Mouse (Mus musculus): ENCODE measurements around the gene Gnb1l.
A peak's percentile ranks its signal among the peaks of the same experiment; 100 is the strongest.

The Gnb1l gene

DNA sequence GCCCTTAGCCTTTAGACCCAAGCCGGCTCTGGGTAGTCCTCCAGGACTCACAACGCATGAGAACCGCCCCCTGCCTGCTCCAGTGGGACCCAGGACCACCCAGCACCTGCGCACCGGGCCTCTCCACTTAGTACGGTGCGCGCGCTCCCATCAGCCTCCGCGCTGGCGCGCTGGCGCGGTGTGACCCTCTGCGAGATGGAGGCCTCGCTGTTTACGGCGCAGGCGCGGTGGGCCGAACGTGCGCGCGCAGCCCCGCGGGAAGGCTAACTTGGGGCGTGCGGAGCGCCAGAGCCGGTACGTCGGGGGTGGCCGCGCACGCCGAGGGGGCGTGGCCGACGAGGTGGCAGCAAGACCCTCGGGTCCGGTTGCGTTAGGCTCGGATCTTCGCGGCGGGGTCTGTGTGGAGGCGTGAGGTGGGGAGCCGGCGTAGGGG lies at the start of gene Gnb1l, which contains the start of gene Rtl10:
Gene Gnb1l, plus strand, starts transcription at position 156 of the 433 bp plus-strand sequence.
Gene Rtl10, plus strand, starts transcription at position 344 of the 433 bp plus-strand sequence.
- DNase-seq (ENCODE audit: low read depth), result peak; percentile 98

DNA sequence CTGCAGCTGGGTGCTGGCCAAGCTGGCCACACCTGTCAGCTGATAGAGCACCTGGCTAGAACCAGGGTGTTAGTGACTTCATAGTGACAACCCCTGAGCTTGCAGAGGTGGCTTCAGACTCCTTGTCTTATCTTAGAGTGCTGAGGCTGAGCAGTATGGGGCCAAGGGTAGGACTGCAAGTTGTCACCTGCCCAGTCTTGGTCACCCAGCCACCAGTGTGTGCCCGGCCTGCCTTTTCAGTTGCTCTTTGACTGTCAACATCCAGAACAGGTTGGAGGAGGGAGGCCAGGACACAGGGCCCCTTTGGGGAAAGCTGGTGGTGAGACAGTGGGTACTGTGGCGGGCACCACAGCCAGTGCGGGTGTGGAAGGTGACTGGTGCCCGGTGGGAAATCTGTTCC lies 49.5 kb upstream of the Gnb1l start:
- no peak for DNase-seq (ENCODE audit: low read depth)

DNA sequence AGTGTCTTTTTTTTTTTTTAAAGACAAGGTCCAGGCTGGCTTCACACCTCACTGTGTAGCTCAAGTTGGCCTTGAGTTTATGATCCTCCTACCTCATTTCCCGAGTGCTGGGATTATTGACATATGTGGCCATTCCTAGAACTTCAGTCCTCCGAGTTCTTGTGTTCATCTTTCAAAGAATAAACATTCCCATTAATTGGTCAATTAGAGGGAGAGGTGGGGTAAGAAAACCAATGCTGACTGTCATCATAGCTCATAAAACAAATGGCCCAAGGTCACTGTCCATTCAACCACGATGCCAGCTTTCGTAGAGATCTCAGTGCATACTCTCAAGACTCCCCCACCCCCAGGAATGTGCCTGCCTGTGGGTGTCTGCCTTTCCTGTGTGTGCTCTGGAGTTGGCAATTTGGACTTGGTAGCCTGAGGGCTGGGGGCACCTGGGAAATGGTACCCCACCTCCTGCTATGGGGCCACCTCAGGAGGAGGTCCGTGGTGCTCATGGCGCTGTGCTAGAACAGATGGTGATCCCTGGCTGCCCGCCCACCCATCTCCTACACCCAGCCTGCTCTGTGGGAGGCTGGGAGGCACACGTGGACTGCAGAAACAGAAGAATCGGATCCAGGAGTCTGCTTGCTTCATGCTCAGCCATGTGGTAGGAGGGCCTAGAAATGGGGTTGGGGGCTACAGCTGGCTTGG lies 46.9 kb upstream of the Gnb1l start:
- peak; percentile 52 for DNase-seq (ENCODE audit: low read depth)

DNA sequence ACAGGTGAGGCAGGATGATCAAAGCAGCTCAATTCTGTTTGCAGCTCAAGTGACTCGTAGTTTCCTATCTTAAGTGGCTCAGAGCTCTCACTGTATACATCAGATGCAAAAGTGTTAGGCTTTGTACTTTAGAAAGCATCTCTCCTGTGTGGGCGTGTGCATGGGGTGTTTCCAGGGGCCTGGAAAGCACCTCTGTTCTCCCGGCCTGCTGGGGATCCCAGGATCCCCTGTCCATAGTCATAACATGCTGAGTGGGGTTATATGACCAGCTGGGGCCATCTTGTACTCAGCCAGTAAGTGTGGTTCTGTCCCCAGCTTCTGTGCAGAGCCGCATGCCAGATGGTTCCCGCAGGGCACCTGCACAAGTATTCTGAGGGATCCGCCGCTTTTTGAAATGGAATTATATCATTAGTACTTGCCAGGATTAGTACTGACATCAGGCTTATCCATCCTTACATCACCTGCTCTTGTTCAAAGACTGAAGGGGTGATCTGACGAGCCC lies 46.1 kb upstream of the Gnb1l start:
- DNase-seq (ENCODE audit: low read depth), result no peak

DNA sequence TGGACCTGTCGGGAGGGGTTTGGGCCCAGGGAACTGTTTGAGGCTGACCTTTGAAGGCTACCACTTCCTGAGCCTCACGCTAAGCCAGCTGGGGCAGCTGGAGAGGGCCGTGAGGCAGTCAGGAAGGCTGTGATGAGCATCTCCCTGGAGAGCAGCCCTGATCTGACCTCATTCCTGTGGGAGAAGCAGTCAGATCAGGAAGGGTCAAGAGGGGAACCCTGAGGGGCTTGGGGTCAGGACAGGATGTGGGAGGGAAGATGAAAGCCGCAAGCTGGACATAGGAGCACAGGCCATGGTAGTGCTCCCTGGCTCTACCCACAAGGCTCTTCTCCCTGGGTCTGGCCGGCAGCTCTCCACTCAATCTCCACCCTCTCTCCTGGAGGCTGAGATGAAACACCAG lies 44.7 kb upstream of the Gnb1l start:
- DNase-seq (ENCODE audit: low read depth), result no peak

DNA sequence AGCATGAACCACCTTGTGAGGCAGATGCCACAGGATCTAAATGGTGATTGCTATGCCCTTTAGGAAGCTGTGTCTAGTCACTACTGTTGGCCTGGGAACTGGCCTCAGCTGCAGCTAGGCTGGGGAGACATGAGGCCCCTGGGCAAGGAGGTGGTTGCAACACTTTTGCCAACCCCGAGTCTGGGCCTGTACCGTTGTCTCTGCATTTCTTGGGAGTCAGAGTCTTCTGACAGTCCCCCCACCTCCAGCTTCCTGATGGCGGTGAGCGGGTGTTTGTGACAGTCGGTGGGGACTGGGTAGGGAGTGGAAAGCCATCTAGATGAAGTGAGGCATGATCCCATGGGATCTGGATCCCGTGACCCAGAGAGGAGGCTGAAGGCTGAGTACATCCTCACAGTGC lies 43.1 kb upstream of the Gnb1l start:
- DNase-seq (ENCODE audit: low read depth), result no peak

DNA sequence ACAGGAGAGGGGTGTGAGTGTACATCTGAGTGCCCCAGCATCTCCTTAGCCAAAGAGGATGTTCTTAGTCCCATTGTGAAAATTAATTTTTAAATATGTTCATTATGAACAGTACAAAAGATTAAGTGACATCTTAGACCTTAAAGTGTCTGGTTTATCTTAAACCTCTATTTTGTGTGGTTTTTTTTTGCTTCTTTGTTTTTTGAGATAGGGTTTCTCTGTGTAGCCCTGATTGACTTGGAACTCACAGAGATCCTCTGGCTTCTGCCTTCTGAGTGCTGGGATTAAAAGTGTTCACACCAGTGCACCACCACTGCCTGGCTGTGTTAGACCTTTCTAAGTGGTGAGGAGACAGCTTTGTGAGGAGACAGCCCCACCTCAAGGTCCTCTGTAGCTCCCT lies 39.9 kb upstream of the Gnb1l start:
- DNase-seq (ENCODE audit: low read depth), result no peak

DNA sequence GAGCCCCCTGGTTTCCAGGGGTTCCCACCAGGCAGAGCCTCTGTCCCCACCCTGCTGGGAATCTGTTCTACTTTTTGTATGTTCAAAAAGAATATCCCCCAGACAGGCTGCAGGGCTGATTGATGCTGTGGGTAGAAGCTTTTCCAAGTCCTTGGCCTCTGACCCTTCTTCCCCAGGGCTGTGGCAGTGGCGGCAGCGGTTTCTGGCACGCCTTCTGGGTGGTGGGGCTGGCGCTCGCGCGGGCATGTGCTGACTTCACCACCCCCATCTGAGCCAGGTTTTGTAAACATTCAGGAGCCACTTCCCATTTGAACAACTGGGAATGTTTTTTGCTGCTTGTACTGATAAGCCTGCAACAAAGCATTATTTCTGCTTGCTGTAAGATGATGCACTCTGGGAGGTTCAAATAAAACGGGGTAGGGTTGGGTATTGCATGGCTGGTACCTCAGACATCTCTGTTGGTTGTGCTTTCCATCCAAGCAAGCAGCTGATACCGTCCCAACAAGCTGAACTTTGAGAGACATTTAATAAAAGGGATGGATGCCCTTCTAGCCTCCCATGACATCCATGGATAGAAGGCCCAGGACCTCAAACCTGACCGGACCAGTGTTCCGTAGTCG lies 39.1 kb upstream of the Gnb1l start:
- peak; percentile 61 for DNase-seq (ENCODE audit: low read depth)

DNA sequence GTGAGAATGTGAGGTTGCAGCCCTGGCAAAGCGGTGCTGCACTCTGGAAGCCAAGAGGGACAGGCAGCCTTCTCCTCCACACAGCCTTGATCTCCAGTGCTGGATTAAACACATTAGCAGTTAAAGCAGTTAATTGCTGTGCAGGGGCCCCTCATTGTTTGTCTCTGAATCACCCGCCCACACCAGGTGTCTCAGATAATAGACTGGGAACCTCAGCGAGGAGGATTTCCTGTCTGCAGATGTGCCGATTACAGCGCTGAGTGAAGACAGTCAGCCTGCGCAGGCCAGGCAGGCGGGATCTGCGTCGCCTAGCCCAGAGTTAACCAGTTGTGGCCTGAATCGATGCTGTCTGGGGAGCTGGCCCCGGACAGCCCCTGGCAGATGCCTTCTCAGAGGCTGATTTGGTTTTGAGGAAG lies 38.5 kb upstream of the Gnb1l start:
- peak; percentile 48 for DNase-seq (ENCODE audit: low read depth)

DNA sequence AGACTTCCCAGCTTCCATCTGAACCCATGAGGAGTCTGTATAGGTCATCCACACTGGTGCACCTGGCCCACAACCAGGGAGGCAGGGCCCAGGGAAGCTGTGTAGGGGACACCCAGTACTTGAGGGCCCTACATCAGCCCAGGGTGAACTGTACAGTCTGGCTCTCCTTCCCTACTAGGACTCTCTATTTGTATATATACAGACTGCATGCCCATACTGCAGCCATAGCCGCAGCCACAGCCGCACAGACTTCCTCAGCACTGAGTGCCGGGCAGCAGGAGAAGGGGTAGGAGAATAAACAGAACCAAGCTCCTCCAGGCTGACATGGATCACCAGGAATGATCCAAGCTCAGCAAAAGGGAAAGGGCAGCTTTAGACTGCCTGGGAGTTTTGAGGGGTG lies 37.7 kb upstream of the Gnb1l start:
- DNase-seq (ENCODE audit: low read depth), result no peak

DNA sequence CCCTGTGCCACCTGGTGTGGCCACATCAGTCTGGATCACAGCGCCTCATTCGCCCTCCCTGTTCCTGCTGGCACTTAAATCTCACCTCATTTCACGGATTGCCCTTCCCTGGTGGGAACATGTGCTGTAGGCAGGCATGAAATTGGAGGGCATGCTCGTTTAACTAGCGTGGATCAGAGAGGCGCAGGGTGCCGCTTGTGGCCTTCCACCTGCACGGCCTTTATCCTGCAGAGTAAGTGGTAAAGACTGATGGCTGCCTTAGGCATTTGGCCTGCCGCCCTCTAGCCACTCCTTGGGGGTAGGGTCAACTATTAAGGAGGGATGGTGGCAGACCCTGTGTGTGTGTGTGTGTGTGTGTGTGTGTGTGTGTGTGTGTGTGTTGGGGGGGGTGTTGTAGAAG lies 36.5 kb upstream of the Gnb1l start:
- no peak for DNase-seq (ENCODE audit: low read depth)

DNA sequence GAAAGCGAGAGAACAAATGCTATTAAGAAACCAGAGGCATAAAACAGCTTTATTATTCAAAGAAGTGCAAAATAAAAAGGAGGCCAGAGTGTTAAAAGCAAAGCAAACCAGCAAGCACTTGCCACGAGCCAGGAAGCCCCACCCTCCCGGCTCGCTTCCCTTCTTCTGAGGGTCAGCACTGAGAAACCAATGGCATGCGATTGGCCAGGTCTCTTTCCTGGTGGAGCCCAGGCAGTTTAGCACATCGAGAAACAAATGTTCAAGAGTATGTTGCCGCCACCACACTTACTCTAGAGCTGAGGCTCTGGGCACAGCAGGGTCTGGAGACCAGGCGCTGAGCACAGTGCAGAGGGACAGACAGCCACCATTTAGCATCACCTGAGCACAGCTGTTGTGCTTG lies 35.9 kb upstream of the Gnb1l start:
- DNase-seq (ENCODE audit: low read depth), result no peak

DNA sequence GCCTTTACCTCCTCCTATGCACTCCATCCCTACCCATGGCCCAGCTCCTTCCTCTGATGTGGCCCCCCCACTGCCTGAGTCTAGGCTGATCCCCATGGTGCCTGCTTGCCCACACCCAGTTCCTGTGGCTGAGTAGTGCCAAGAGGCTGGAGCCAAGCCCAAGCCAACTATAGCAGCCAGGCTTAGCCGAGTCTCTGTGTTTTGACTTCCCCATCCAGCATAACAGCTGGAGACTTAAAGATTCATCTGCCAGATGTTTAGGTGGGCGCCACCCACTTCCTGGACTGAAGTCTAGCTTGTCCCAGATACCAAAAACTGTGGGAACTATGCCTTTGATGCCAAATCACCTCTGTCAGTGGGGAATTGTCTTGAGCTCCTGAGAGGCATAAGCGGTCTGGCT lies 34.2 kb upstream of the Gnb1l start:
- DNase-seq (ENCODE audit: low read depth), result peak; percentile 64

DNA sequence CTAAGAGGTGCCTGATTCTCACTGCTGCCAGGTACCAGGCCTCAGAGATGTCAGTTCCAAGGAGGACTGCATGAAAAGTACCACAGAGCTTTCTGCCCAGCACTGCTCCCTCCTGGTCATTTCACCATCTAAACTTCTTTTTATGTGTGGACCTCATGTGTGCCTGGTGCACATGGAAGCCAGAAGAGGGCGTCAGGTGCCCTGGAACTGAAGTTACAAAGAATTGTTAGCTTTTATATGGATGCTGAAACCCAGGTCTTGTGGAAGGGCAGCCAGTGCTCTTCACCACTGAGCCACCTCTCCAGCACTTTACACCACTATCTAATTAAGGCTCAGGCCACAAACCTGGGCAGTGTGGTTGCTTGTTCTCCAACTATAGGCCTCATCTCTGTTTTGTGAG lies 27.7 kb upstream of the Gnb1l start:
- peak; percentile 57 for DNase-seq (ENCODE audit: low read depth)

DNA sequence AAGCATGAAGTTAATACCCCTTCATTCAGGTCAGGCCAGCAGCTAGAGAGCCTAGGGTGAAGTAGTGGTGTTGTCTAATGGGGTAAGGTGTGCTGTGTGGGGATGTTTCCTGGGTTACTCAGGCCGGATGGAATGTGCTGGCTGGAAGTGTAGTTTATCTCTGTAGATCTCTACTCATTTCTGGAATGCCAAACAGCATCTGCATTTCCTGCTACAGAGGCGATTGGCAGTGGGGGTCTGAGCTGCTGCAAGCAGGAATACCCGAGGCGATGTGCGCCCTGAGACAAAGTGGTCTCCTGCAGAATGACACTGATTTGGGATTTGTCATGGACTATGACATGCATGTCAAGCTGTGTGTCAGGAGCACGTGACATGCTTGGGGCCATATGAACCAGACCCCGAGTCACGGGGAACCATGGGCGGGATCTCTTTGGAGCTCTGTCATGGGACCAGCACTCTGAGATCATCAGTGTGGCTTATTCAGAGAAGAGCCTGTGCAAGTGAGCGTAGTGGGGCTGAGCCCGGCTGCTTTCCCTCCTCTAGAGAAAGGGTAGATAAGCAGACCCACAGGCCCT lies 27.0 kb upstream of the Gnb1l start:
- peak; percentile 44 for DNase-seq (ENCODE audit: low read depth)

DNA sequence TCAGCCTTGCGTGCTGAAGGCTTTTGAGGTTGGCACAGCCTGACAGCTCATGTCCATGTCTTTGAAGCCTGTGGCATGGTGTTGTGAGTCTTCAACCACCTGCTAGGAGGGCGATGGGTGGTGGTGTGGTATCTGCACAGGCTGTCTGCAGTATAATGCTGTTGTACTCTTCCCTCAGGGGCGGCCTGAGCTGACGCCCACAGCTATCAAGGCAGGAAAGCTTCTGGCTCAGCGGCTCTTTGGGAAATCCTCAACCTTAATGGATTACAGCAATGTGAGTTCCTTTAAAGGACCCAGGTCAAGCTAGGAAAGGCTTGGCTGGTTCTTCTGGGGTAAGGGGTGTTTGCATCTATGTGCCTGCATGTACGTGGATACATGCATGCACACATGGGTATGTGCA lies 26.5 kb upstream of the Gnb1l start:
- DNase-seq (ENCODE audit: low read depth), result no peak

DNA sequence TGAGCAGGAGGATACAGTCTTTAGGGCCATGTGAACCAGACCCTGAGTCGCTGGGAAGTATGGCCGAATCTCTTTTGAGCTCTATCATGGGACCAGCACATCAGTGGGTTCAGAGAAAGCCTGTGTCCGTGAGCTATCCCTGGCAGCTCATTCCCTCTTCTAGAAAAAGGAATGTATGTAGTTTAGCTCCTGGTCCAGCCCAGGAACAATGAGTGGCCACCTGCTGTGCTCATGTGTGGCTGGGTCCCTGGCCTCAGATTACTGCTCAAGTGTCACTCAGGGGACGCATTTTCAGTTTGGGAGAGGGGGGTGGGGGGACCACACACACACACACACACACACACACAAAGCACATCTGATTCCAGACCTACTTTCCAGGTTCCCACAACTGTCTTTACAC lies 26.1 kb upstream of the Gnb1l start:
- DNase-seq (ENCODE audit: low read depth), result no peak

DNA sequence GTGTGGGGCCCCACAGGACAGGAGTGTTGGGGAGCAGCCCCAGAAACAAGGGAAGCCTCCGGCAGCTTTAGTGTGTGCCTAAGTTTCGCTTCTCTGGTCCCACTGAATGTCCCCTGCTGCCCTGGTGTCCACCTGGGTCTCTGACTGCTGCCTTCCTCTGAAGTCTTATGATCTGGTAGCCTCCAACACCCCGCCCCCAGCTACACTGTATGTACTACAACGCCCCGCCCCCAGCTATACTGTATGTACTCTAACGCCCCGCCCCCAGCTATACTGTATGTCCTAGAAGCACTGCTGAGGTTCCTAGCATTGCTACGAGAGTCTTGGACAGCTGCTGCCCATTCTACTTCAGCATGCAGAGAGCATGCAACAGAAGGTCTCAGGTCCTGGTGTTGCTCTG lies 25.5 kb upstream of the Gnb1l start:
- no peak for DNase-seq (ENCODE audit: low read depth)

DNA sequence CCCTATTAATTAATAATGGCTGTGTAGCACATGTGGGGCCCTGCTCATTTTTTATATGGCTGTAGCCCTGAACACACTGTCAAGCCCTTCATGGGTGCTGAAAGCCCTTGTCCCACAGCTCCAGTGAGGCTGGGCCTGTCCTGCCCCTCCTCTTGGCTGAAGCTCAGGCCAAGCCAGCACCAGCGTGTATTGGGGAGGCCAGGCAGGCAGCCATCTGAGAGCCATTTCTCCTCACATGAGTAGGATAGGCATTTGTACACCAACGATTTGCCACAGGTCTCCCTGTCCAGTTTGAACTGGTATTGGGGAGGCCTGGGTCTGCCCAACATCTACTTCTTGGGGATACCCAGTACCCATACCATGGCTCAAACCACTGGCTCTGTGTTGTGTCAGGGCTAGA lies 24.5 kb upstream of the Gnb1l start:
- no peak for DNase-seq (ENCODE audit: low read depth)

DNA sequence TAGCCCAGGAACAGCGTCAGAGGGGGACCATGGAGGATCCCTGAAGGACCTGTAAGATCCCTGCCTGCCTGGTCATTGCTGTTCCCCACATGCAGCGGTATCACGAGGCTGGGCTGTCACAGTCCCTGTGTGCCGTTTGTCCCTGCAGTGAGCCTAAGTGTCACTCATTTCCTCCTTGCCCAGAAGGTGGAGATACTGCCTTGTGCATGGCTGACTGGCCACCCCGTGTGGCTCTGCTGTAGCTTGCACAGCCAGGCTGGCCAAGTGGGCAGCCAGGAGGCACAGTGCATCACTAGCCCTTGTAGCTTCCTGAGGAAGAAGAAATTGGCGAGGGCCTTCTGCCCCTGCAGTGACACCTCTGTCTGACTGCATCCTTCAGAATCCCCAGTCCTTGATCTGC lies 20.5 kb upstream of the Gnb1l start:
- no peak for DNase-seq (ENCODE audit: low read depth)

DNA sequence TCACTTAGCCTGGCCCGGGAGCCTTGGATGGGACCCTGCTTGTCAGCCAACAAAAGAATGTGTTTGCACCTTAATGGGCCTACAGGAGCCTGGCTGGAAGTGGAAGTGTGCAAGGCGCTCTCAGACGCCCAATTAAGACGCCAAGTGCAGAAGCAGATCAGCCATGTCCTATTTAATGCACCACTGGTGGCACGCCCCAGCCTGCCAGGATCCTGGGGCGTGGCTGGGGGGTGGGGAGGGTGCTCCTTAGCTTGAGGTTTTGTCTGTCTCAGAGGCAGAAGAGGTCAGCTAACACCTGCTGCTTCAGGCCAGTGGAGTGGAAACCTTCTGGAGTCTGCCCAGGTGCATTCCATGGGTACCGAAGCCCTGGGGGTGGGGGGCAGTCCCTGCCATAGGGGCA lies 18.8 kb upstream of the Gnb1l start:
- no peak for DNase-seq (ENCODE audit: low read depth)

DNA sequence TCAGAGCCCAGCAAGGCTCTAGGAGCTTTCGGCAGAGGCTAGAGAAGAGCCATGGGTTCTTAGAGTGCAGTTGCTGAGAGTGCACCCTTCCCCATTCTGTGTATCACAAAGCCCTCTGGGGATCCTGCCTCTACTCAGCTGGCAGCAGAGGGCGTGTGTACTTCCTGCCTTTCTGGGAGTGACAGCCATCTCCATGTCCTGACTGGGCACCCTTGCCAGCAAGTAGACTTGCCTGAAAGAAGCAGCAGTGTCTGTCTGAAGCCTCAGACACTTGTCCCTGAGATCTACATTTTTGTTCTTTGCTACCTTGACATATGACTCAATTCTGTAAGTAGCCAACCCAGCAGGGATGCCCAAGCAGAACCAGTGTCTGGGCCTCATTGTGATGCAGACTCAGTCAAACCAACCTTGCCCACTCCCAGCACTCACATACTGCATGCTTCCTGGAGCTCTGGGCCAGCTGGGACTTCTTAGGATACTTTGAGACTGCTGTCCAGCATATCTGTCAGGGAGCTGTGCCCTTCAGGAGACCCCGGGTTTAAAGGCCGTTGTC lies 17.5 kb upstream of the Gnb1l start:
- DNase-seq (ENCODE audit: low read depth), result no peak

DNA sequence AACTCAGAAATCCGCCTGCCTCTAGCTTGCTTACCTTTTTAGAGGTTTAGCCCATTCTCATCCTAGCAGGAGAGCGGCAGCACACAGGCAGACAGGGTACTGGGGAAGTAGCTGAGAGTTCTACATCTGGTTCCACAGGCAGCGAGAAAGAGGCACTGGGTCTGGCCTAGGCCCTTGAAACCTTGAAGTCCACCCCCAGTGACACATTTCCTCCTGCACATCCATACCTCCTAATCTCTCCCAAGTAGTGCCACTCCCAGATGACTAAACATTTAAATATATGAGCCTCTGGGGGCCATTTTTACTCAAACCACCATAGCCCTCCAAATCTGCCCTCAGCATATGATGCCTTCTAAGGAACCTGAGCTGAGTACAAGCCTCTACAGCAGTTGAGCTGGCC lies 16.1 kb upstream of the Gnb1l start:
- DNase-seq (ENCODE audit: low read depth), result peak; percentile 63

All from NIH3T3 (cell line).